Mouse (Mus musculus) testis, adult 2 months (tissue): ENCODE measurements at regions not wholly inside any gene's neighbourhood (a gene's known extent, or its start where the extent isn't known, plus 50 kb on each side); places are given as distances from the start of the nearest gene placed in this dataset.

Source experiments
- CTCF ChIP-seq: fragments of 200-500 bp; IDR thresholded peaks from 2 replicates; pipeline ENCODE4 v1.5.1; 2012; ENCODE audit warnings: low read depth, mild to moderate bottlenecking, inconsistent platforms, low read length, moderate library complexity; ENCODE audit not compliant: control insufficient read depth, insufficient read depth, insufficient replicate concordance
- POLR2A ChIP-seq: fragments of 200-500 bp; IDR thresholded peaks from 2 replicates; pipeline ENCODE4 v1.6.1; 2012; ENCODE audit warnings: low read depth, mild to moderate bottlenecking, inconsistent platforms, low read length, moderate library complexity; ENCODE audit not compliant: control insufficient read depth

- TF ChIP-seq CTCF (no peak), POLR2A (no peak)
These were observed 120.2 kb downstream of the Fam168b start for GRCm38 (mm10) chr1:34722674-34723073.
